Mouse (Mus musculus): ENCODE data around the gene Hoxc6. TPM values are rescaled to one million over a fixed set of nuclear protein-coding genes. Genes with fewer than 3 reads are reported as not detected.

Gene Hoxc6
- polyA plus RNA-seq, 1 experiment from 2014 or later: 35.1 TPM

- Histone ChIP-seq H3K4me2 (peak overlapping the region; percentile 70), H3K27me3 (replicated peaks) (peaks cover 23% of the 10 kb centered on the region), H3K27ac (replicated peaks) (peak overlapping the region; percentile 95), H3K9me3 (replicated peaks) (no peaks in the 10 kb centered on the region), H3K36me3 (no peaks in the 10 kb centered on the region), H3K4me1 (peaks cover 16% of the 10 kb centered on the region), H3K4me3 (replicated peaks) (peak overlapping the region; percentile 64), H3K9ac (replicated peaks) (peak overlapping the region; percentile 93)
- WGBS: 1% methylated on average over 21 of the region's 21 CpGs
- ATAC-seq (ENCODE audit: low FRiP score): no peak
Observed at GRCm38 (mm10) chr15:102972254-102972653, 25.8 kb upstream of the Hoxc6 start.

GRCm38 (mm10) chr15:102972753-102973152 is 25.3 kb upstream of the Hoxc6 start:
- Histone ChIP-seq H3K9ac (replicated peaks) (peak overlapping the region; percentile 93), H3K4me3 (replicated peaks) (peak overlapping the region; percentile 64), H3K4me1 (peaks cover 16% of the 10 kb centered on the region), H3K27ac (replicated peaks) (peak overlapping the region; percentile 95), H3K36me3 (no peaks in the 10 kb centered on the region), H3K27me3 (replicated peaks) (peaks cover 19% of the 10 kb centered on the region), H3K9me3 (replicated peaks) (no peaks in the 10 kb centered on the region), H3K4me2 (peak overlapping the region; percentile 70)
- WGBS: 2% methylated on average over 6 of the region's 6 CpGs
- no peak for ATAC-seq (ENCODE audit: low FRiP score)

GRCm38 (mm10) chr15:102975034-102975433 is 23.0 kb upstream of the Hoxc6 start:
- Histone ChIP-seq H3K4me1 (peaks cover 28% of the 10 kb centered on the region), H3K36me3 (no peaks in the 10 kb centered on the region), H3K9me3 (replicated peaks) (no peaks in the 10 kb centered on the region), H3K27me3 (replicated peaks) (peaks cover 24% of the 10 kb centered on the region; the same call in 1 of the 2 replicates), H3K9ac (replicated peaks) (peak overlapping the region; percentile 93), H3K4me2 (peak overlapping the region; percentile 70), H3K27ac (replicated peaks) (peak overlapping the region; percentile 95), H3K4me3 (replicated peaks) (peak overlapping the region; percentile 64)
- WGBS: 3% methylated on average over 7 of the region's 7 CpGs
- no peak for ATAC-seq (ENCODE audit: low FRiP score)

- WGBS: under 1% methylated on average over 21 of the region's 21 CpGs
- no peak for ATAC-seq (ENCODE audit: low FRiP score)
- Histone ChIP-seq H3K4me2 (peak overlapping the region; percentile 70), H3K9me3 (replicated peaks) (no peaks in the 10 kb centered on the region), H3K27me3 (replicated peaks) (peaks cover 18% of the 10 kb centered on the region; the same call in 1 of the 2 replicates), H3K4me3 (replicated peaks) (peak overlapping the region; percentile 64), H3K9ac (replicated peaks) (peak overlapping the region; percentile 93), H3K27ac (replicated peaks) (peak overlapping the region; percentile 95), H3K36me3 (no peaks in the 10 kb centered on the region), H3K4me1 (peaks cover 26% of the 10 kb centered on the region)
Observed at GRCm38 (mm10) chr15:102975688-102976111, 22.4 kb upstream of the Hoxc6 start.

- H3K27ac ChIP-seq (replicated peaks): peak within 1 kb of the TSS; percentile 95
Observed at GRCm38 (mm10) chr15:102976171-102976570, 21.9 kb upstream of the Hoxc6 start, which contains the start of gene Hoxc9. Hoxc9 (plus strand) TSS chr15:102976439.

GRCm38 (mm10) chr15:102976631-102977422 is 21.2 kb upstream of the Hoxc6 start:
- peak overlapping the region; percentile 93 for H3K9ac ChIP-seq (replicated peaks)
- peak overlapping the region; percentile 64 for H3K4me3 ChIP-seq (replicated peaks)
- WGBS: under 1% methylated on average over 37 of the region's 37 CpGs
- H3K4me2 ChIP-seq: peak overlapping the region; percentile 70
- ATAC-seq (ENCODE audit: low FRiP score): peak; percentile 2; the same call in 1 of the 2 replicates
- peak overlapping the region; percentile 95 for H3K27ac ChIP-seq (replicated peaks)
- no peaks in the 10 kb centered on the region for H3K9me3 ChIP-seq (replicated peaks)
- no peaks in the 10 kb centered on the region for H3K36me3 ChIP-seq
- H3K27me3 ChIP-seq (replicated peaks): peaks cover 18% of the 10 kb centered on the region; the same call in 1 of the 2 replicates
- H3K4me1 ChIP-seq: peaks cover 26% of the 10 kb centered on the region

More at GRCm38 (mm10) chr15:102976171-102976570, 21.9 kb upstream of the Hoxc6 start, which contains the start of gene Hoxc9:
- WGBS: 2% methylated on average over 12 of the region's 20 CpGs
- Histone ChIP-seq H3K9ac (replicated peaks) (peak within 1 kb of the TSS; percentile 93), H3K27me3 (replicated peaks) (peaks cover 18% of the 10 kb centered on the region; the same call in 1 of the 2 replicates), H3K4me2 (peak within 1 kb of the TSS; percentile 70), H3K4me3 (replicated peaks) (peak within 1 kb of the TSS; percentile 64), H3K9me3 (replicated peaks) (no peaks in the 10 kb centered on the region), H3K4me1 (peaks cover 26% of the 10 kb centered on the region), H3K36me3 (no peaks in the 10 kb centered on the region)
- no peak for ATAC-seq (ENCODE audit: low FRiP score)

GRCm38 (mm10) chr15:102977423-102977974 is 20.6 kb upstream of the Hoxc6 start:
- peak overlapping the region; percentile 70 for H3K4me2 ChIP-seq
- H3K27me3 ChIP-seq (replicated peaks): peaks cover 18% of the 10 kb centered on the region; the same call in 1 of the 2 replicates
- 2% methylated on average over 16 of the region's 16 CpGs for WGBS
- H3K27ac ChIP-seq (replicated peaks): peak overlapping the region; percentile 95
- peak; percentile 5; the same call in 1 of the 2 replicates for ATAC-seq (ENCODE audit: low FRiP score)
- H3K36me3 ChIP-seq: no peaks in the 10 kb centered on the region
- H3K9me3 ChIP-seq (replicated peaks): no peaks in the 10 kb centered on the region
- peak overlapping the region; percentile 93 for H3K9ac ChIP-seq (replicated peaks)
- H3K4me3 ChIP-seq (replicated peaks): peak overlapping the region; percentile 64
- peaks cover 27% of the 10 kb centered on the region for H3K4me1 ChIP-seq

GRCm38 (mm10) chr15:102978615-102979515 is 19.2 kb upstream of the Hoxc6 start:
- H3K4me2 ChIP-seq: peak overlapping the region; percentile 70
- H3K4me1 ChIP-seq: peaks cover 37% of the 10 kb centered on the region

GRCm38 (mm10) chr15:102979936-102980335 is 18.1 kb upstream of the Hoxc6 start:
- no peaks in the 10 kb centered on the region for H3K36me3 ChIP-seq
- peak overlapping the region; percentile 93 for H3K9ac ChIP-seq (replicated peaks)
- peak overlapping the region; percentile 70 for H3K4me2 ChIP-seq
- H3K4me3 ChIP-seq (replicated peaks): peak overlapping the region; percentile 64
- ATAC-seq (ENCODE audit: low FRiP score): no peak
- H3K4me1 ChIP-seq: peaks cover 44% of the 10 kb centered on the region
- no peaks in the 10 kb centered on the region for H3K9me3 ChIP-seq (replicated peaks)
- peaks cover 14% of the 10 kb centered on the region; the same call in 1 of the 2 replicates for H3K27me3 ChIP-seq (replicated peaks)
- peak overlapping the region; percentile 95 for H3K27ac ChIP-seq (replicated peaks)
- WGBS: 12% methylated on average over 1 of the region's 1 CpGs

More at GRCm38 (mm10) chr15:102978615-102979515, 19.2 kb upstream of the Hoxc6 start:
- ATAC-seq (ENCODE audit: low FRiP score): no peak
- H3K4me3 ChIP-seq (replicated peaks): peak overlapping the region; percentile 64
- peaks cover 14% of the 10 kb centered on the region; the same call in 1 of the 2 replicates for H3K27me3 ChIP-seq (replicated peaks)
- no peaks in the 10 kb centered on the region for H3K36me3 ChIP-seq
- H3K9me3 ChIP-seq (replicated peaks): no peaks in the 10 kb centered on the region
- H3K27ac ChIP-seq (replicated peaks): peak overlapping the region; percentile 95
- H3K9ac ChIP-seq (replicated peaks): peak overlapping the region; percentile 93
- 4% methylated on average over 13 of the region's 13 CpGs for WGBS

- H3K36me3 ChIP-seq: no peaks in the 10 kb centered on the region
- peak overlapping the region; percentile 64 for H3K4me3 ChIP-seq (replicated peaks)
- H3K27ac ChIP-seq (replicated peaks): peak overlapping the region; percentile 95
- H3K4me1 ChIP-seq: peaks cover 46% of the 10 kb centered on the region
- no peak for ATAC-seq (ENCODE audit: low FRiP score)
- H3K9me3 ChIP-seq (replicated peaks): no peaks in the 10 kb centered on the region
- peak overlapping the region; percentile 93 for H3K9ac ChIP-seq (replicated peaks)
- H3K4me2 ChIP-seq: peak overlapping the region; percentile 70
- 3% methylated on average over 11 of the region's 11 CpGs for WGBS
- H3K27me3 ChIP-seq (replicated peaks): peaks cover 14% of the 10 kb centered on the region; the same call in 1 of the 2 replicates
Observed at GRCm38 (mm10) chr15:102980352-102980751, 17.7 kb upstream of the Hoxc6 start.

- Histone ChIP-seq H3K4me3 (replicated peaks) (peak overlapping the region; percentile 64), H3K9me3 (replicated peaks) (no peaks in the 10 kb centered on the region), H3K27me3 (replicated peaks) (peaks cover 16% of the 10 kb centered on the region; the same call in 1 of the 2 replicates), H3K36me3 (no peaks in the 10 kb centered on the region), H3K4me1 (peaks cover 52% of the 10 kb centered on the region), H3K27ac (replicated peaks) (peak overlapping the region; percentile 95), H3K4me2 (peak overlapping the region; percentile 70), H3K9ac (replicated peaks) (peak overlapping the region; percentile 93)
- no peak for ATAC-seq (ENCODE audit: low FRiP score)
- WGBS: under 1% methylated on average over 14 of the region's 14 CpGs
Observed at GRCm38 (mm10) chr15:102980912-102981311, 17.1 kb upstream of the Hoxc6 start.

Measured in neural tube, embryonic 15.5 days (tissue).